Mouse (Mus musculus): Measurements from ENCODE around the gene Gm27021. TPM values are rescaled to one million over a fixed set of nuclear protein-coding genes. Genes with fewer than 3 reads are reported as not detected.

The Gm27021 gene
- polyA plus RNA-seq, 1 experiment, result 10.0 TPM

DNA sequence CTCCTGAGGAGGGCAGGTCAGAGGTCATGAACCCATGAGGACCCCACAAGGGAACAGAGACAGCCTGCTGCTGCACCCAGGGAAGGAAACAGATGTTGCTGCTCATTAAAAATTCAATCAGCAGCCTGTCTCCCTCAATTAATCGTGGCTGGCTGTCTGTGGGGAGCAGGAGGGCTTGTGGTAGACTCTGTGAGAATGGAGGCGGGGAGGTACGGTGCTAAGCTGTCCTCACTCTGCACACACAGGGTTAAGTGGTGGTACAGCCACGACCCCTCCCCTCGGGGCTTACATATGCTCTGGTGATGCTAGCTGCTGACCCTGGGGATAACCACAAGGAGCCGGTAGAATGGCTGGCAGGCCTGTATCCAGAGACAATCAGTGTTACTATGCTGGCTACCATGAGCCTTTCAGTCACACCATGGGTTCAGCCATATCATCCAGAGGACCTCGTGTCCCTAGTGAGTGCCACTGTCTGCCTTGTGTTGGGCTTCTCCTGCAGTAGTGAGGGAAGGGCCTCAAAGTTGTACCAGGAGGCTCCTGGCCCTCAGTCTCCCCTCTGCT is 102.6 kb downstream of the Gm27021 start:
- Histone ChIP-seq H3K4me1 (peaks cover 100% of the 10 kb centered on the region), H3K36me3 (replicated peaks; ENCODE audit: low read length) (peaks cover 100% of the 10 kb centered on the region), H3K27me3 (replicated peaks) (no peaks in the 10 kb centered on the region), H3K9me3 (no peaks in the 10 kb centered on the region), H3K4me3 (replicated peaks) (peak overlapping the region; percentile 69)
- TF ChIP-seq GATA1 (IDR thresholded peaks at IDR 0.05; ENCODE audit: borderline replicate concordance, low read length) (no peak), FLI1 (IDR thresholded peaks at IDR 0.05; ENCODE audit: low read length) (no peak)

- Histone ChIP-seq H3K4me1 (peaks cover 100% of the 10 kb centered on the region), H3K27me3 (replicated peaks) (no peaks in the 10 kb centered on the region), H3K4me3 (replicated peaks) (peak overlapping the region; percentile 77), H3K36me3 (replicated peaks; ENCODE audit: low read length) (peaks cover 100% of the 10 kb centered on the region), H3K9me3 (no peaks in the 10 kb centered on the region)
- TF ChIP-seq GATA1 (IDR thresholded peaks at IDR 0.05; ENCODE audit: borderline replicate concordance, low read length), result no peak
- TF ChIP-seq FLI1 (IDR thresholded peaks at IDR 0.05; ENCODE audit: low read length), result no peak
Measured at GRCm38 (mm10) chr8:120563851-120564837, 103.7 kb downstream of the Gm27021 start.

DNA sequence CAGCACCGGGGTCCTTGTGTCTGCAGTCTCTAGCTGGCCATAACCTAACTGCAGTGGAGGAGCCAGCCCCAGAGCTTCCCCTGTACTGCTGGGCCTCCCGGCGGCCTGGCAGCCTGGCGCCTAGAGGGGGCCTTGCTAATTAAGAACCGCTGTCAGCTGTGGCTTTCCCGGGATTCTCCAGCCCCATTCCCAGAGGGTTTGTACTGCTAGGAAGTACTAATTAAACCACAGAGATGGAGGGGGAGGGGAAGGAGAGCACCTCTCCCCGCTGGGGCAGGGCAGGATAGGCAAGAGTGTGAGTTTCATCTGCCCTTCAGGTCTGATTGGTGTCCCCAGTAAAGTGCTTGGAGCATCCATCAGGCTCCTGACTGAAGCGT is 104.5 kb downstream of the Gm27021 start:
- peaks cover 100% of the 10 kb centered on the region for H3K4me1 ChIP-seq
- TF ChIP-seq FLI1 (IDR thresholded peaks at IDR 0.05; ENCODE audit: low read length) (no peak), GATA1 (IDR thresholded peaks at IDR 0.05; ENCODE audit: borderline replicate concordance, low read length) (no peak)
- H3K36me3 ChIP-seq (replicated peaks; ENCODE audit: low read length), result peaks cover 100% of the 10 kb centered on the region
- H3K27me3 ChIP-seq (replicated peaks), result no peaks in the 10 kb centered on the region
- peak overlapping the region; percentile 77 for H3K4me3 ChIP-seq (replicated peaks)
- H3K9me3 ChIP-seq, result no peaks in the 10 kb centered on the region

GRCm38 (mm10) chr8:120562680-120563347 is 105.1 kb downstream of the Gm27021 start:
- Histone ChIP-seq H3K27me3 (replicated peaks) (no peaks in the 10 kb centered on the region), H3K4me3 (replicated peaks) (peak overlapping the region; percentile 71), H3K36me3 (replicated peaks; ENCODE audit: low read length) (peaks cover 100% of the 10 kb centered on the region), H3K4me1 (peaks cover 100% of the 10 kb centered on the region), H3K9me3 (no peaks in the 10 kb centered on the region)
- TF ChIP-seq FLI1 (IDR thresholded peaks at IDR 0.05; ENCODE audit: low read length) (no peak), GATA1 (IDR thresholded peaks at IDR 0.05; ENCODE audit: borderline replicate concordance, low read length) (no peak)

GRCm38 (mm10) chr8:120561539-120562435 is 106.1 kb downstream of the Gm27021 start:
- Histone ChIP-seq H3K9me3 (no peaks in the 10 kb centered on the region), H3K36me3 (replicated peaks; ENCODE audit: low read length) (peaks cover 100% of the 10 kb centered on the region), H3K4me1 (peaks cover 100% of the 10 kb centered on the region), H3K4me3 (replicated peaks) (peak overlapping the region; percentile 71), H3K27me3 (replicated peaks) (no peaks in the 10 kb centered on the region)
- TF ChIP-seq FLI1 (IDR thresholded peaks at IDR 0.05; ENCODE audit: low read length) (no peak), GATA1 (IDR thresholded peaks at IDR 0.05; ENCODE audit: borderline replicate concordance, low read length) (no peak)

DNA sequence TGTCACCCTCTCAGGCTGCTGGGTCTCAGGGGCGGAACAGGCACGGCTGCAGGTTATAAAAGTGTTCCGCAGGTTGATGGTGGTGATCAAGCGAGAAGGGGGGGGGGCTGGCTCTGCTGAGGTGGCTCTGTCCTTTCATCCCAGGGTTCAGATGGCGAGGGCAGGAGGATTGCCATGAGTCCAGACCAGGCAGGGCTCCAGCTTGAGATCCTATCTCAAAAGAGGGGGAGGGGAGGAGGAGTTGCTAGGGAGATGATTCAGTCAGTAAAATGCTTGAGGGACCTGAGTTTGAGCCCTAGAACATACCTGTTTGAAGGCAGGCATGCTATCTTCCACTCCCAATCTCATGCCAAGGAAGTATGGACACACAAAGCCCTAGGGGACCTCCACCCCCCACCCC is 107.3 kb downstream of the Gm27021 start:
- Histone ChIP-seq H3K4me1 (peaks cover 100% of the 10 kb centered on the region), H3K36me3 (replicated peaks; ENCODE audit: low read length) (peaks cover 100% of the 10 kb centered on the region), H3K27me3 (replicated peaks) (no peaks in the 10 kb centered on the region), H3K4me3 (replicated peaks) (peak overlapping the region; percentile 48), H3K9me3 (no peaks in the 10 kb centered on the region)
- TF ChIP-seq FLI1 (IDR thresholded peaks at IDR 0.05; ENCODE audit: low read length), result no peak

DNA sequence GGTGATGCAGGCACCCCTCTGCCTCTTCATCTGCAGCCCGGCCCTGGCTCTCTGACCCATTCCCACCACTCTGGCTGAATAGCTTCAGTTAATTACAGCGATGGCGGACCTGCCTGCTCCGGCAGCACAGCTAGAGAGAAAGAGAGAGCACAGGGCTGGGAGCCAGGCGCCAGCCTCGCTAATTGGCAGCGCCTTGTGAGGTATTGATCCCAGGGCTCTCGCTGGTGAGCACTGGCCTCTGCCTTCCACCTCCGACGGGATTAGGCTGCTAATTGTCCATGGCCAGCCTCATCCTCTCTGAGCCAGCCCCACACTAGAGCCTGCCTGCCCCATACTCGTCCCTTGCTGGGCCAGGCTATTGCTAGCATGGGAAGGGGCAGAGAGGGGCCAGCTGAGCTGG is 108.2 kb downstream of the Gm27021 start:
- H3K27me3 ChIP-seq (replicated peaks), result no peaks in the 10 kb centered on the region
- peak overlapping the region; percentile 9 for H3K4me3 ChIP-seq (replicated peaks)
- H3K36me3 ChIP-seq (replicated peaks; ENCODE audit: low read length), result peaks cover 100% of the 10 kb centered on the region
- H3K9me3 ChIP-seq, result no peaks in the 10 kb centered on the region
- peaks cover 100% of the 10 kb centered on the region for H3K4me1 ChIP-seq
- TF ChIP-seq GATA1 (IDR thresholded peaks at IDR 0.05; ENCODE audit: borderline replicate concordance, low read length) (no peak), FLI1 (IDR thresholded peaks at IDR 0.05; ENCODE audit: low read length) (no peak)

Other genes starting within 250 kb of the Gm27021 start
- 8.3 and 35.4 TPM in 2 replicates for gene Gins2, start 78.8 kb downstream of the Gm27021 start, polyA plus RNA-seq (2012; ENCODE audit: insufficient read depth, low replicate concordance)
- 3.6 TPM in 1 of 2 replicates, not detected in the other for gene 1190005I06Rik, start 20.4 kb downstream of the Gm27021 start, polyA plus RNA-seq (2012; ENCODE audit: insufficient read depth, low replicate concordance)
- 46.4 and 216 TPM in 2 replicates for gene Cox4i1, start 143 bp upstream of the Gm27021 start, polyA plus RNA-seq (2012; ENCODE audit: insufficient read depth, low replicate concordance)
- gene Emc8, start 494 bp upstream of the Gm27021 start, polyA plus RNA-seq (2012; ENCODE audit: insufficient read depth, low replicate concordance), result 61.0 and 78.8 TPM in 2 replicates
- 14.6 and 50.7 TPM in 2 replicates for gene Irf8, start 68.3 kb upstream of the Gm27021 start, polyA plus RNA-seq (2012; ENCODE audit: insufficient read depth, low replicate concordance)